Mouse (Mus musculus) left cerebral cortex, postnatal 10 days (tissue): ENCODE data around the gene Fbxo3. TPM values are rescaled to one million over a fixed set of nuclear protein-coding genes. Genes with fewer than 3 reads are reported as not detected.
"Not testable (repeated sequence)": the region's sequence is repeated elsewhere in the genome, so short reads cannot be mapped to it uniquely, and the experiment has no call there.

Experiments used
- DNase-seq, 2 experiments: peaks; one replicate each; pipeline ENCODE4 v3.0.0; 2021 to 2022; ENCODE audit warnings: low spot score in 2 of 2, mixed read lengths in 1 of 2; ENCODE audit errors: extremely low spot score in 1 of 2
- intact Hi-C: fragments of 180-260 bp; cut with DNase I; formaldehyde crosslinking; loops from one replicate; pipeline ENCODE4 v1.15.1; 2025
- total RNA-seq, 2 experiments: library from RNA; stranded (reverse); gene quantifications; 2 replicates each; pipeline ENCODE4 v1.2.3; 2021

Gene Fbxo3
- total RNA-seq, 2 experiments from 2014 or later = 53.6 to 53.8 TPM

- intact Hi-C loops, DNase-seq: not testable (repeated sequence)
Observed at GRCm38 (mm10) chr2:104078285-104078684, 50.8 kb downstream of the Fbxo3 start.

GRCm38 (mm10) chr2:104081436-104082050, 54.0 kb downstream of the Fbxo3 start:
- DNase-seq, intact Hi-C loops: not testable (repeated sequence)

GRCm38 (mm10) chr2:104082474-104082873, 55.0 kb downstream of the Fbxo3 start:
- intact Hi-C loops = no loop called here
- no peak for DNase-seq

GRCm38 (mm10) chr2:104084027-104084426, 56.5 kb downstream of the Fbxo3 start:
- intact Hi-C loops, DNase-seq: not testable (repeated sequence)

- intact Hi-C loops, DNase-seq: not testable (repeated sequence)
Observed at GRCm38 (mm10) chr2:104087562-104087961, 60.0 kb downstream of the Fbxo3 start.

GRCm38 (mm10) chr2:104093305-104093704, 65.8 kb downstream of the Fbxo3 start:
- no peak for DNase-seq
- intact Hi-C loops = no loop called here

GRCm38 (mm10) chr2:104095741-104096213, 68.3 kb downstream of the Fbxo3 start, which contains the start of gene Cd59a:
Cd59a (plus strand) TSS chr2:104095801.
- peak; percentile 31 to 83 for DNase-seq
- intact Hi-C loops = no loop called here

- no peak for DNase-seq
- intact Hi-C loops = no loop called here
Observed at GRCm38 (mm10) chr2:104096256-104096655, 68.7 kb downstream of the Fbxo3 start.

GRCm38 (mm10) chr2:104096796-104097195, 69.3 kb downstream of the Fbxo3 start:
- intact Hi-C loops, DNase-seq: not testable (repeated sequence)

- intact Hi-C loops, DNase-seq: not testable (repeated sequence)
Observed at GRCm38 (mm10) chr2:104097396-104097795, 69.9 kb downstream of the Fbxo3 start.

- intact Hi-C loops = no loop called here
- no peak for DNase-seq
Observed at GRCm38 (mm10) chr2:104098529-104099230, 71.2 kb downstream of the Fbxo3 start.

- DNase-seq = no peak
- intact Hi-C loops = no loop called here
Observed at GRCm38 (mm10) chr2:104099231-104099585, 71.7 kb downstream of the Fbxo3 start.

- intact Hi-C loops = no loop called here
- no peak for DNase-seq
Observed at GRCm38 (mm10) chr2:104099946-104100345, 72.4 kb downstream of the Fbxo3 start.

GRCm38 (mm10) chr2:104104800-104105199, 77.3 kb downstream of the Fbxo3 start:
- intact Hi-C loops = no loop called here

GRCm38 (mm10) chr2:104109021-104109420, 81.5 kb downstream of the Fbxo3 start:
- DNase-seq, intact Hi-C loops: not testable (repeated sequence)

More at GRCm38 (mm10) chr2:104104800-104105199, 77.3 kb downstream of the Fbxo3 start:
- no peak for DNase-seq

- no peak for DNase-seq
- intact Hi-C loops = no loop called here
Observed at GRCm38 (mm10) chr2:104109528-104109927, 82.0 kb downstream of the Fbxo3 start.

- intact Hi-C loops = no loop called here
- no peak for DNase-seq
Observed at GRCm38 (mm10) chr2:104110031-104110430, 82.5 kb downstream of the Fbxo3 start.

GRCm38 (mm10) chr2:104111170-104111797, 83.8 kb downstream of the Fbxo3 start:
- DNase-seq, intact Hi-C loops: not testable (repeated sequence)
